Mouse (Mus musculus): Measurements from ENCODE around the gene Btbd3. TPM values are rescaled to one million over a fixed set of nuclear protein-coding genes. Genes with fewer than 3 reads are reported as not detected.

Gene Btbd3
- polyA plus RNA-seq, 1 experiment from 2014 or later: 14.2 TPM

DNA sequence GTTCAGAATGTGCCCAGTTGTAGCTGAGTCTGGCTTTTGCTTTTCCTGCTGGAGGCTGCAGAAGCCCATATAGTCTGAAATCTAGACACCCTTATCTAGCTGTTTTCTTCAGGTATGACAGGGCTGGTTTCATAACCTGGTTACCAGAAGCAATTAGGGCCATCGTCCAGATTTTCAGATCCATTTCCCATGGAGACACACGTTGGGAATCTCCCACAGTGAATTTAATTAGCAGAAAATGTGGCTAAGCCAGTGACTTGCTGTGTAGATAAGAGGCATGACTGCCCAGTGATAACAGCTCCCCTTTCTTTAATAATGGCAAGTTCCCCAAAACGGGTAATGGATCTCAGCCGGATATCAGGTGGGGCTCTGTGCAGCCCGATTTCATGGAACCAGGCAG lies 146.7 kb downstream of the Btbd3 start:
- no peak for ATAC-seq (ENCODE audit: insufficient number of reproducible peaks, insufficient read depth, low FRiP score, low read depth)
- Histone ChIP-seq H3K9ac (ENCODE audit: low read length) (no peak overlapping the region), H3K27ac (replicated peaks in 1 of 2; ENCODE audit: control insufficient read depth in 1 of 2, insufficient read depth in 1 of 2, low read depth in 2 of 2, low read length in 2 of 2) (no peak overlapping the region), H3K4me2 (ENCODE audit: low read length) (no peak overlapping the region), H3K4me3 (ENCODE audit: control insufficient read depth in 1 of 2, insufficient read depth in 1 of 2, low read depth in 1 of 2, low read length in 2 of 2) (no peak overlapping the region), H3K36me3 (ENCODE audit: control insufficient read depth, insufficient read depth, low read length) (no peaks in the 10 kb centered on the region), H3K4me1 (ENCODE audit: control insufficient read depth in 2 of 2, insufficient read depth in 2 of 2, low read length in 2 of 2) (no peaks in the 10 kb centered on the region; a peak in 1 of 4 replicates), H3K27me3 (ENCODE audit: control insufficient read depth, insufficient read depth, low read length) (no peaks in the 10 kb centered on the region), H3K9me3 (ENCODE audit: control insufficient read depth, low read length) (no peaks in the 10 kb centered on the region)
- WGBS: 41% methylated on average over 5 of the region's 5 CpGs

DNA sequence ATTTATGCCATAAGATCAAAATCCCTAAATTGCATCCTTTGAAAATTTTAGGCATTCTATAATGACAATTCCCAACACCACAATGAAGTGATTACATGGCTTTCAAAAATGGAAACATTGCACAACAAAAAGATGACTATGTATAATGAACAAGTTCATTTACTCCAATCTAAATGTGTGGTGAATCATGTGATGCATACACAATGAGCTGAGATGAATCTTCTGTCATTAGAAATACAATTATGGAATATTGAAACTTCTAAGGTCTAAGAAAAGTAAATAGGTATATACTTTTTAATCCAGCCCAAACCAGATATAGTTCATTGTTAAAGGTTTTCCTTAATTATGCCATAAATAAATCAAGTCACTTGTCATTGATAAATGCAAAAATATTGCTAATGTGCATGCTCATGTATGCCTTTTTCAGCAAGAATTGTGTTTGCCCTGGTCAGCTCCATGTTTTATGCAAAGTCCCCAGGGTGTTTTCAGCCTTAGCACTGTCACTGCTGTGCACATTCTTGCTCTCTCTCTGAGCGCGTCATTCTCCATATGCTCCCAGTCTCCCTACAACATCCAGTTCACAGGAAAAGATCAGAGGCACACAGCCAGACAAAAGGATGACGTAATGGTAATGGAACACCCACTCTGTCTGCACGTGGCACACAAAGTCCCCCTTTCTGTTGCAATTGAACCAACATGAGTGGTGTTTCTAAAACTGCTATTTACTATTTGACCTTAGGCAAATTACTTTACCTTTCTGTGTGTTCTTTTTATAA lies 149.6 kb downstream of the Btbd3 start:
- Histone ChIP-seq H3K9ac (ENCODE audit: low read length) (no peak overlapping the region), H3K4me1 (ENCODE audit: control insufficient read depth in 2 of 2, insufficient read depth in 2 of 2, low read length in 2 of 2) (no peaks in the 10 kb centered on the region; a peak in 1 of 4 replicates), H3K4me2 (ENCODE audit: low read length) (no peak overlapping the region), H3K4me3 (ENCODE audit: control insufficient read depth in 1 of 2, insufficient read depth in 1 of 2, low read depth in 1 of 2, low read length in 2 of 2) (no peak overlapping the region), H3K36me3 (ENCODE audit: control insufficient read depth, insufficient read depth, low read length) (no peaks in the 10 kb centered on the region), H3K27ac (replicated peaks in 1 of 2; ENCODE audit: control insufficient read depth in 1 of 2, insufficient read depth in 1 of 2, low read depth in 2 of 2, low read length in 2 of 2) (no peak overlapping the region), H3K27me3 (ENCODE audit: control insufficient read depth, insufficient read depth, low read length) (no peaks in the 10 kb centered on the region), H3K9me3 (ENCODE audit: control insufficient read depth, low read length) (no peaks in the 10 kb centered on the region)
- no peak; the same call in 1 of the 2 replicates for ATAC-seq (ENCODE audit: insufficient number of reproducible peaks, insufficient read depth, low FRiP score, low read depth)
- 25% methylated on average over 4 of the region's 4 CpGs for WGBS

DNA sequence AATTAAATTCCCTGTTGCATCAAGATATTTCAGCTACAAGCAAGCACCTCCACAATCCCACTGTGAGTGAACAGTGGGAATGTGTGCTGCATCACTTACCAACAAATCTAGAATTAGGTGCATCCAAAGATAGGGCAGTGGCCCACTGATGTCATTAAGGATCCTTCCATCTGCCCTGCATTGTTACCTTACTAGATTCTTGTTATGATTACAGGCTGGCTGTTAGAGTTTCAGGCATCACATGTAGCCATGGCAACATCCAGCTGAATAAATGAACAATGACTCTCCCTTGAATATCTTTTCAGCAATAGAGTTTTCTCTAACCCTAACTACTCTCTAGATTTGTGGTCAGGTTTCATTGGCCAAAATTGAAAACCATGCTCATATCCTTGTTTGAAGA lies 150.3 kb downstream of the Btbd3 start:
- Histone ChIP-seq H3K4me1 (ENCODE audit: control insufficient read depth in 2 of 2, insufficient read depth in 2 of 2, low read length in 2 of 2) (no peaks in the 10 kb centered on the region; a peak in 1 of 4 replicates), H3K27ac (replicated peaks in 1 of 2; ENCODE audit: control insufficient read depth in 1 of 2, insufficient read depth in 1 of 2, low read depth in 2 of 2, low read length in 2 of 2) (no peak overlapping the region), H3K4me2 (ENCODE audit: low read length) (no peak overlapping the region), H3K27me3 (ENCODE audit: control insufficient read depth, insufficient read depth, low read length) (no peaks in the 10 kb centered on the region), H3K36me3 (ENCODE audit: control insufficient read depth, insufficient read depth, low read length) (no peaks in the 10 kb centered on the region), H3K9ac (ENCODE audit: low read length) (no peak overlapping the region), H3K4me3 (ENCODE audit: control insufficient read depth in 1 of 2, insufficient read depth in 1 of 2, low read depth in 1 of 2, low read length in 2 of 2) (no peak overlapping the region), H3K9me3 (ENCODE audit: control insufficient read depth, low read length) (no peaks in the 10 kb centered on the region)
- ATAC-seq (ENCODE audit: insufficient number of reproducible peaks, insufficient read depth, low FRiP score, low read depth): no peak

DNA sequence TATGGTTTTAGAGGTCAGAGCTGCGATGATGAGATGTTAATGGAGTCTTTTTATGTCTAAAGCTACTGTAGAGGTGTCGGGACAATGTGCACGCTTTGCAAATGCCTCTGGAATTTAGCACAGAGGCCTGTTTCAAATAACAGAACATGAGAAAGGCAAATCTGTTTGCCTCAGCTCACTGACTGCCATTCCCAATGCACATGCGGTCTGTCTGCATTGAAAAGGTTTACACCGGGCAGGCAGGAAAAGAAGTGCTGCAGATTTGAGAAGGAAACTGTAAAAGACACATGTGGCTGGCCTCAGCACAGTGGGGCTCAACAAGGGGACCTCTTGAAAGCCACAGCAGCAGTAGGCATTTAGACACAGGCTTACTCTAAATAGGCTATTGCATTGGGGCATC lies 156.2 kb downstream of the Btbd3 start:
- no peaks in the 10 kb centered on the region for H3K9me3 ChIP-seq (ENCODE audit: control insufficient read depth, low read length)
- 53% methylated on average over 5 of the region's 5 CpGs for WGBS
- no peak overlapping the region for H3K9ac ChIP-seq (ENCODE audit: low read length)
- H3K36me3 ChIP-seq (ENCODE audit: control insufficient read depth, insufficient read depth, low read length): no peaks in the 10 kb centered on the region
- H3K27me3 ChIP-seq (ENCODE audit: control insufficient read depth, insufficient read depth, low read length): no peaks in the 10 kb centered on the region
- peaks cover 0 to 2% of the 10 kb centered on the region in 2 experiments; a peak in 2 of 4 replicates for H3K4me1 ChIP-seq (ENCODE audit: control insufficient read depth in 2 of 2, insufficient read depth in 2 of 2, low read length in 2 of 2)
- ATAC-seq (ENCODE audit: insufficient number of reproducible peaks, insufficient read depth, low FRiP score, low read depth): no peak
- H3K4me2 ChIP-seq (ENCODE audit: low read length): no peak overlapping the region
- no peak overlapping the region for H3K27ac ChIP-seq (replicated peaks in 1 of 2; ENCODE audit: control insufficient read depth in 1 of 2, insufficient read depth in 1 of 2, low read depth in 2 of 2, low read length in 2 of 2)
- H3K4me3 ChIP-seq (ENCODE audit: control insufficient read depth in 1 of 2, insufficient read depth in 1 of 2, low read depth in 1 of 2, low read length in 2 of 2): no peak overlapping the region

DNA sequence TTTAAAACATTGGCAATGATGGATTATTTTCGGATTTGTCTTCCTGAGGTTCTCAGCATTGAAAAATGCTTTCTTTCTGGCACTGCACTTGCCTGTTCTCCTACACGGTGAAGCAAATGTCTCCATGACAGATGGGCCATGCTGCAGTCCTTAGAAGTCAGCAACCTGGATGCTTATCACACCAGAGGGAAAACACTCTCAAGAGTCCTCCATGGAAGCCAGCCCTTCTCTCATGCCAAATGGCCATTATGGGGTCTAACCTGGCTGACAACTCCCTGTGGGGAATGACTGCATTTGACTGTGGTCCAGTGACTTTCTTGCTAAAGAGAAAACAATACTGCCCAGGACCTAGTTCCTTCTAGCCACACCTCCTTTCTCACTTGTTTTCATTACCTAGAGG lies 166.0 kb downstream of the Btbd3 start:
- H3K9me3 ChIP-seq (ENCODE audit: control insufficient read depth, low read length): no peaks in the 10 kb centered on the region
- H3K4me3 ChIP-seq (ENCODE audit: control insufficient read depth in 1 of 2, insufficient read depth in 1 of 2, low read depth in 1 of 2, low read length in 2 of 2): no peak overlapping the region
- H3K27ac ChIP-seq (replicated peaks in 1 of 2; ENCODE audit: control insufficient read depth in 1 of 2, insufficient read depth in 1 of 2, low read depth in 2 of 2, low read length in 2 of 2): no peak overlapping the region
- H3K36me3 ChIP-seq (ENCODE audit: control insufficient read depth, insufficient read depth, low read length): no peaks in the 10 kb centered on the region
- H3K4me2 ChIP-seq (ENCODE audit: low read length): no peak overlapping the region
- H3K9ac ChIP-seq (ENCODE audit: low read length): no peak overlapping the region
- no peaks in the 10 kb centered on the region for H3K4me1 ChIP-seq (ENCODE audit: control insufficient read depth in 2 of 2, insufficient read depth in 2 of 2, low read length in 2 of 2)
- H3K27me3 ChIP-seq (ENCODE audit: control insufficient read depth, insufficient read depth, low read length): no peaks in the 10 kb centered on the region
- WGBS: 57% methylated on average over 2 of the region's 2 CpGs
- ATAC-seq (ENCODE audit: insufficient number of reproducible peaks, insufficient read depth, low FRiP score, low read depth): no peak

DNA sequence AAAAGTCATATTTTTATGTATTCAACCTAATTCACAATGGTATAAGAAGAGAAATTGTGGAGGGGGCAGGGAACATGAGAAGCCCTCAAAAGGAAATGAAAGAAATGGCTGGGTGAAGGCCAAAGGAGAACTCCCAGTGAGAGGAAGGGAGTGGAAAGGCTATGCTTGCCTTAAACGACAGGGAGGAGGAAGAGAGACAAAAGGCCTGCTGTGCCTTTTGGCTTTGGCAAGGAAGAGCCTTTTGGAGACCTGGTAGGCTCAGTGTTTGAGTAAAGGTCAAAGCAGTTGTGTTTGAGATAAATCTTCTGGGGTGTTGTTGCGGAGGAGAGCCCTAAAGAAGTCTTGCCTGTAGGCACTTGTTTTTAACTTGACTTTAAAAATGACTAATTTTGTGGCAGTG lies 175.6 kb downstream of the Btbd3 start:
- no peak for ATAC-seq (ENCODE audit: insufficient number of reproducible peaks, insufficient read depth, low FRiP score, low read depth)
- no peaks in the 10 kb centered on the region for H3K27me3 ChIP-seq (ENCODE audit: control insufficient read depth, insufficient read depth, low read length)
- H3K9ac ChIP-seq (ENCODE audit: low read length): no peak overlapping the region
- no peak overlapping the region for H3K27ac ChIP-seq (replicated peaks in 1 of 2; ENCODE audit: control insufficient read depth in 1 of 2, insufficient read depth in 1 of 2, low read depth in 2 of 2, low read length in 2 of 2)
- H3K4me1 ChIP-seq (ENCODE audit: control insufficient read depth in 2 of 2, insufficient read depth in 2 of 2, low read length in 2 of 2): no peaks in the 10 kb centered on the region
- 44% methylated on average over 2 of the region's 2 CpGs for WGBS
- no peak overlapping the region for H3K4me3 ChIP-seq (ENCODE audit: control insufficient read depth in 1 of 2, insufficient read depth in 1 of 2, low read depth in 1 of 2, low read length in 2 of 2)
- H3K4me2 ChIP-seq (ENCODE audit: low read length): no peak overlapping the region
- no peaks in the 10 kb centered on the region for H3K9me3 ChIP-seq (ENCODE audit: control insufficient read depth, low read length)
- H3K36me3 ChIP-seq (ENCODE audit: control insufficient read depth, insufficient read depth, low read length): no peaks in the 10 kb centered on the region

DNA sequence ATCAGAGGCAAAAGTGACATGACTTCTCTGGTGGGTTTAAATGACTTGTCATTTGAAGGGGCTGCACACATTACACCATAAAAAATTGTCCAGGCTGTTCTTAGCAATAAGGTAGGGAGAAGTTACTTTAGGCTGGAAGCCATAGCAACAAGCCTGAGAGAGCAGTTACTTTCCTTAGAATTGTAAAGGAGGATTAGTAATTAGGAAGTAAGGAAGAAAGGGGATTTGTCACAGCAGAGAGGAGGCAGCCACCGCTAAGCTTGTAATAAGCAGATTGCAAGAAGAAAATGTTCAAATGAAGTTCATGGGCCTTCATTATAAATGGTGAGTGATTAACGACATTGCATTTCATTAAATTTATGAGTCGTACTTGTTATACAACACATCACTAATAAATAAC lies 190.1 kb downstream of the Btbd3 start:
- Histone ChIP-seq H3K27me3 (ENCODE audit: control insufficient read depth, insufficient read depth, low read length) (no peaks in the 10 kb centered on the region), H3K9me3 (ENCODE audit: control insufficient read depth, low read length) (no peaks in the 10 kb centered on the region), H3K27ac (replicated peaks in 1 of 2; ENCODE audit: control insufficient read depth in 1 of 2, insufficient read depth in 1 of 2, low read depth in 2 of 2, low read length in 2 of 2) (no peak overlapping the region), H3K4me3 (ENCODE audit: control insufficient read depth in 1 of 2, insufficient read depth in 1 of 2, low read depth in 1 of 2, low read length in 2 of 2) (no peak overlapping the region), H3K4me1 (ENCODE audit: control insufficient read depth in 2 of 2, insufficient read depth in 2 of 2, low read length in 2 of 2) (no peaks in the 10 kb centered on the region), H3K4me2 (ENCODE audit: low read length) (no peak overlapping the region), H3K9ac (ENCODE audit: low read length) (no peak overlapping the region), H3K36me3 (ENCODE audit: control insufficient read depth, insufficient read depth, low read length) (no peaks in the 10 kb centered on the region)
- 64% methylated on average over 3 of the region's 3 CpGs for WGBS
- ATAC-seq (ENCODE audit: insufficient number of reproducible peaks, insufficient read depth, low FRiP score, low read depth): no peak

DNA sequence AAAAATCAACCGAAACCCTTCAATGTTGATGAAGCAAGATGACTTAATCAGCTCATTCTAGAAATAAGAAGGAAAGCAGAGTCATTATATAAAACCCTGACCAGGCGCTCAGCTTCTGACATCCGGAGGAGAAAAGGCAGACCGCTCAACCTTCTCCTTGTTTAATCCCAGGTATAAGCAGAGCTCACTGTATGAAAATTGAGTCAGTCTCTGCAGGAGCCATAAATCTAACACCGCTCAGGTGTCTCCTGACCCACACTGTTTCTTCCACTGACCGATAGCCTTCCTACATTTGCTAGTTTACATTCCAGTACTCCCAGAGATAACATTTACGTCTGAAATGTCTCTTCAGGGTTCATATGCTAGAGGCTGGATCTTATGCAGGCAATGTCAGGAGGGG lies 190.6 kb downstream of the Btbd3 start:
- H3K4me2 ChIP-seq (ENCODE audit: low read length): no peak overlapping the region
- H3K9ac ChIP-seq (ENCODE audit: low read length): no peak overlapping the region
- no peaks in the 10 kb centered on the region for H3K9me3 ChIP-seq (ENCODE audit: control insufficient read depth, low read length)
- WGBS: 71% methylated on average over 7 of the region's 7 CpGs
- H3K4me1 ChIP-seq (ENCODE audit: control insufficient read depth in 2 of 2, insufficient read depth in 2 of 2, low read length in 2 of 2): no peaks in the 10 kb centered on the region
- H3K27ac ChIP-seq (replicated peaks in 1 of 2; ENCODE audit: control insufficient read depth in 1 of 2, insufficient read depth in 1 of 2, low read depth in 2 of 2, low read length in 2 of 2): no peak overlapping the region
- H3K4me3 ChIP-seq (ENCODE audit: control insufficient read depth in 1 of 2, insufficient read depth in 1 of 2, low read depth in 1 of 2, low read length in 2 of 2): no peak overlapping the region
- no peaks in the 10 kb centered on the region for H3K27me3 ChIP-seq (ENCODE audit: control insufficient read depth, insufficient read depth, low read length)
- ATAC-seq (ENCODE audit: insufficient number of reproducible peaks, insufficient read depth, low FRiP score, low read depth): no peak
- H3K36me3 ChIP-seq (ENCODE audit: control insufficient read depth, insufficient read depth, low read length): no peaks in the 10 kb centered on the region

Data from heart, embryonic 14.5 days (tissue).